ENCODE assay signal across 7 mouse cellular contexts in genomic region chr9:105612919-105613318, GRCm38 (mm10). TPM values are rescaled to one million over a fixed set of nuclear protein-coding genes. Genes with fewer than 3 reads are reported as not detected.
DNase-seq lines count a peak whose midpoint lies in the region; ATAC-seq lines count a peak whose summit lies in the region.

No protein-coding gene starts in this region.

- no peak overlapping the region for H3K4me2 ChIP-seq in kidney, embryonic 14.5 days (replicated peaks; ENCODE audit: low read depth, low read length)

- H3K4me3 ChIP-seq in kidney, embryonic 14.5 days (ENCODE audit: low read length) = no peak overlapping the region

- H3K9me3 ChIP-seq in kidney, embryonic 14.5 days (ENCODE audit: control insufficient read depth, low read length) = no peaks in the 10 kb centered on the region

- ATAC-seq in kidney, embryonic 14.5 days (ENCODE audit: low FRiP score, low TSS enrichment) = no peak
- no peak for ATAC-seq in frontal cortex, adult (ENCODE audit: low TSS enrichment)

- DNase-seq in kidney, adult 11 months = peak; percentile 87
- DNase-seq in adipocyte (ENCODE audit: low spot score) (peak; percentile 3), liver (no peak)
- DNase-seq in cerebellum, postnatal 10 days = peak; percentile 91 to 92
- peak; percentile 23 for DNase-seq in mesoderm, embryonic 11.5 days (ENCODE audit: low read depth, low spot score)

- H3K27ac ChIP-seq in kidney, embryonic 14.5 days (ENCODE audit: low read depth, low read length) = no peak overlapping the region

- no peaks in the 10 kb centered on the region for H3K36me3 ChIP-seq in kidney, embryonic 14.5 days (ENCODE audit: control insufficient read depth, insufficient read depth, low read length)

- H3K9ac ChIP-seq in kidney, embryonic 14.5 days (ENCODE audit: low read depth, low read length) = no peak overlapping the region

- H3K4me1 ChIP-seq in kidney, embryonic 14.5 days (ENCODE audit: control insufficient read depth, insufficient read depth, low read length) = no peaks in the 10 kb centered on the region

- H3K27me3 ChIP-seq in kidney, embryonic 14.5 days (ENCODE audit: control insufficient read depth, insufficient read depth, low read length) = no peaks in the 10 kb centered on the region

- 66% methylated on average over 7 of the region's 7 CpGs for WGBS in kidney, embryonic 14.5 days

RNA-seq across cellular contexts. Expression of gene Pik3r4, which starts 29.9 kb away (rescaled TPM):
- polyA plus RNA-seq in kidney, embryonic 14.5 days (2014; fragmentation: Nextera tagmentation; extraction: Ambion mirVana) = 13.8 and 26.8 TPM in 2 replicates
